Mouse (Mus musculus): ENCODE measurements around the gene Mrm2. TPM values are rescaled to one million over a fixed set of nuclear protein-coding genes. Genes with fewer than 3 reads are reported as not detected.
A peak's percentile ranks its signal among the peaks of the same experiment; 100 is the strongest.

Mrm2 gene
- 2.9 and 4.6 TPM in 2 replicates for polyA plus RNA-seq (2011; ENCODE audit: insufficient read depth, insufficient read length, low replicate concordance, missing spikeins)

DNA sequence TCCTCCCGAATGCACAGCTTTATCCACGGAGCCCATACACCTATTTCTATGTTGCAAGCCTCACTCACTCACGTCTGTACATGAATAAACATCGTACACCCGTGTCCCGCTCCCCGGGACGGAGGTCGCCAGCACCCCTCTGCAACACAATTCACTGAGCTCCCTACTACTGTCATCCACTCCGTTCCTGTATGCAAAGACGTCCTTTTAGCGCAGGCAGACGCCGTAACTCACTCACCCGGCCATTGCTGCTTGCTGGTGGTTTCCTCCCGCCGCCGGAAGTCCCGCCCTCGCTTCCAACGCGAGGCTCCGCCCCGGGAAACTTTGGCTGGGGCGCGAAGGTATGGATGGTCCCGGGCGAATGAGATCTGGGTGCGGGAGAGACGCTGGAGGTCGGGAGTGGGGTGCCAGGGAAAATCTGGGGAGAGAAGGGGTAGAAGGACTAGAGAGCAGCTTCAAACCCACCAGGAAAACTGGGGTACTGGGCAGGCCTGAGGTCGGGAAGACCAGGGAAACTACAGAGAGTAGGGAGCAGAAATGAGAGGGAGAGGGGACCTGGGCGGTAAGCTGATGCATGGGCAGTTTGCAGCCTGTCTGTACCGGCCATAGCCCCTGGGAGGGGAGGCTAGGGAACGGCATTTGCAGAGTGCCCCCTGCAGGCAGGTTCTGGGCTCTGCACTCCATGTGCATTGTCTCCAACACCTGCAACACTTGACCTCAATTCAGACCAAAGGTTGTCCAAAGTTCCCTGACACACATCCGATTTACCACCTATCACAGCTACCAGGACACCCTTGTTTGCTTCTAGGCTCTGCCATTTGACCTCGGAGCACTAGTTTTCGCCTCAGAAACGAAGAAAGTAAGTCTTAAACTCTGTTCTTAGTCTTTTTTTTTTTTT is at the start of gene Mrm2:
Gene Mrm2, minus strand, starts transcription at position 284 of the 898 bp plus-strand sequence.
- H3K4me3 ChIP-seq (replicated peaks; ENCODE audit: control insufficient read depth, low read depth, low read length): peak within 1 kb of the TSS; percentile 96
- peaks cover 1% of the 10 kb centered on the region; the same call in 1 of the 2 replicates for H3K4me1 ChIP-seq (ENCODE audit: control insufficient read depth, insufficient read depth, low read length)
- peak within 1 kb of the TSS; percentile 67 for H3K27ac ChIP-seq (ENCODE audit: control insufficient read depth, insufficient read depth, low read depth, low read length, poor library complexity)
- WGBS: 2% methylated on average over 39 of the region's 39 CpGs
- TF ChIP-seq CTCF (IDR thresholded peaks at IDR 0.05; ENCODE audit: control insufficient read depth, insufficient read depth, low read length) (peak; percentile 91), POLR2A (IDR thresholded peaks at IDR 0.05; ENCODE audit: borderline replicate concordance, control insufficient read depth, low read depth, low read length) (peak; percentile 49; the same call in 1 of the 2 replicates)

- no peak for TF ChIP-seq POLR2A (IDR thresholded peaks at IDR 0.05; ENCODE audit: borderline replicate concordance, control insufficient read depth, low read depth, low read length)
- TF ChIP-seq CTCF (IDR thresholded peaks at IDR 0.05; ENCODE audit: control insufficient read depth, insufficient read depth, low read length): no peak
- H3K4me1 ChIP-seq (ENCODE audit: control insufficient read depth, insufficient read depth, low read length): peaks cover 3% of the 10 kb centered on the region; the same call in 1 of the 2 replicates
- no peak overlapping the region for H3K27ac ChIP-seq (ENCODE audit: control insufficient read depth, insufficient read depth, low read depth, low read length, poor library complexity)
- no peak overlapping the region for H3K4me3 ChIP-seq (replicated peaks; ENCODE audit: control insufficient read depth, low read depth, low read length)
- WGBS: 61% methylated on average over 7 of the region's 7 CpGs
Measured at GRCm38 (mm10) chr5:140381156-140381555, 49.5 kb upstream of the Mrm2 start.

DNA sequence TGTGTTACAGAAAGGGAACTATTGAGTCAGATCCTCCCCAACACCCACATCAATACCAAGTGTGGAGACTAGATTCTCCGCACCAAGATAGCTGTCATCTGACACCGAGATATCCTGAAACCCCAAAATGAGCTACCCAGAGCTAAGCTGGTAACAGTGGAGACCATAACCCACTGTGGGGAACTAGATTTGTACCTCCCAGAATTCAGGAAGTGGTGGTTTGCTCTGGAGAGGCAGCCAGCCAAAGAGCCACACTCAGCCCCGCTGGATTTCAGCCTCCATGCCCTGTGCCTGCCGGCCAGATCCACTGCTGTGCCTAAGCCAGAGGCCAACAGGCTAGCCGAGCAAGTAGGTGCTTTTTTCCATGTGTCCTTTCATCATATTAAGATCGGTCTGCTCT is 47.6 kb upstream of the Mrm2 start:
- Histone ChIP-seq H3K4me3 (replicated peaks; ENCODE audit: control insufficient read depth, low read depth, low read length) (no peak overlapping the region), H3K4me1 (ENCODE audit: control insufficient read depth, insufficient read depth, low read length) (peaks cover 5% of the 10 kb centered on the region), H3K27ac (ENCODE audit: control insufficient read depth, insufficient read depth, low read depth, low read length, poor library complexity) (no peak overlapping the region; the same call in 1 of the 2 replicates)
- TF ChIP-seq CTCF (IDR thresholded peaks at IDR 0.05; ENCODE audit: control insufficient read depth, insufficient read depth, low read length): no peak
- TF ChIP-seq POLR2A (IDR thresholded peaks at IDR 0.05; ENCODE audit: borderline replicate concordance, control insufficient read depth, low read depth, low read length): no peak
- WGBS: 12% methylated on average over 6 of the region's 6 CpGs

- no peak for TF ChIP-seq POLR2A (IDR thresholded peaks at IDR 0.05; ENCODE audit: borderline replicate concordance, control insufficient read depth, low read depth, low read length)
- TF ChIP-seq CTCF (IDR thresholded peaks at IDR 0.05; ENCODE audit: control insufficient read depth, insufficient read depth, low read length): no peak
- Histone ChIP-seq H3K4me3 (replicated peaks; ENCODE audit: control insufficient read depth, low read depth, low read length) (no peak overlapping the region), H3K27ac (ENCODE audit: control insufficient read depth, insufficient read depth, low read depth, low read length, poor library complexity) (no peak overlapping the region), H3K4me1 (ENCODE audit: control insufficient read depth, insufficient read depth, low read length) (peaks cover 5% of the 10 kb centered on the region)
- 31% methylated on average over 6 of the region's 6 CpGs for WGBS
Measured at GRCm38 (mm10) chr5:140378121-140378853, 46.6 kb upstream of the Mrm2 start.

- H3K27ac ChIP-seq (ENCODE audit: control insufficient read depth, insufficient read depth, low read depth, low read length, poor library complexity): no peak overlapping the region
- H3K4me1 ChIP-seq (ENCODE audit: control insufficient read depth, insufficient read depth, low read length): peaks cover 4% of the 10 kb centered on the region
- WGBS: 75% methylated on average over 4 of the region's 4 CpGs
- H3K4me3 ChIP-seq (replicated peaks; ENCODE audit: control insufficient read depth, low read depth, low read length): no peak overlapping the region
- TF ChIP-seq POLR2A (IDR thresholded peaks at IDR 0.05; ENCODE audit: borderline replicate concordance, control insufficient read depth, low read depth, low read length) (no peak), CTCF (IDR thresholded peaks at IDR 0.05; ENCODE audit: control insufficient read depth, insufficient read depth, low read length) (no peak)
Measured at GRCm38 (mm10) chr5:140375249-140375829, 43.6 kb upstream of the Mrm2 start.

- no peak for TF ChIP-seq CTCF (IDR thresholded peaks at IDR 0.05; ENCODE audit: control insufficient read depth, insufficient read depth, low read length)
- no peak for TF ChIP-seq POLR2A (IDR thresholded peaks at IDR 0.05; ENCODE audit: borderline replicate concordance, control insufficient read depth, low read depth, low read length)
- WGBS: 66% methylated on average over 3 of the region's 3 CpGs
Measured at GRCm38 (mm10) chr5:140374226-140374625, 42.5 kb upstream of the Mrm2 start.

DNA sequence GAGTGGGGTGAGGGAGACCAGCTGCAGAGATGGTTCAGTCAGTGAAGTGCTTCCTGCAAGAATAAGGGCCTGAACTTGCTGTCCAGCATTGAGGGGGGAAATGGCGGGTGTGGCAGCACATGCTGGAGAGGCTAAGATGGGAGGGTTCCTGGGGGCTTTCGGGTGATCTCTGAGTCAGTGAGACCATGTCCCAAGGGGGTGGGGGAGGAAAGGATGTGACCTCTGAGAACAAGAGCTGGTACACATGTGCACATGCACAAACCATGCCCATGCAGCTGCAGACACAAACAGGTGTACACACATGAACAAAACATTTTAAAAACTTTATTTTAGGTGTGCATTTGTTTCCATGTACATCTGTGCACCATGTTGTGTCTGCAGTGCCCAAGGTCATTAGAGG is 42.0 kb upstream of the Mrm2 start:
- H3K4me1 ChIP-seq (ENCODE audit: control insufficient read depth, insufficient read depth, low read length): peaks cover 3% of the 10 kb centered on the region
- 61% methylated on average over 2 of the region's 2 CpGs for WGBS
- H3K27ac ChIP-seq (ENCODE audit: control insufficient read depth, insufficient read depth, low read depth, low read length, poor library complexity): peak overlapping the region; percentile 24; the same call in 1 of the 2 replicates

More at GRCm38 (mm10) chr5:140374226-140374625, 42.5 kb upstream of the Mrm2 start:
- Histone ChIP-seq H3K4me1 (ENCODE audit: control insufficient read depth, insufficient read depth, low read length) (peaks cover 4% of the 10 kb centered on the region), H3K4me3 (replicated peaks; ENCODE audit: control insufficient read depth, low read depth, low read length) (no peak overlapping the region), H3K27ac (ENCODE audit: control insufficient read depth, insufficient read depth, low read depth, low read length, poor library complexity) (peak overlapping the region; percentile 24; the same call in 1 of the 2 replicates)

More for the DNA sequence above, 42.0 kb upstream of the Mrm2 start:
- no peak overlapping the region for H3K4me3 ChIP-seq (replicated peaks; ENCODE audit: control insufficient read depth, low read depth, low read length)
- TF ChIP-seq POLR2A (IDR thresholded peaks at IDR 0.05; ENCODE audit: borderline replicate concordance, control insufficient read depth, low read depth, low read length): no peak
- no peak for TF ChIP-seq CTCF (IDR thresholded peaks at IDR 0.05; ENCODE audit: control insufficient read depth, insufficient read depth, low read length)
